Mouse (Mus musculus) kidney, adult 2 months (tissue): ENCODE results near the gene Zfp652. TPM values are rescaled to one million over a fixed set of nuclear protein-coding genes. Genes with fewer than 3 reads are reported as not detected.

Source experiments
- DNase-seq: peaks from one replicate; pipeline ENCODE4 v3.0.0; 2021
- H3K27ac ChIP-seq: fragments of 200-500 bp; 2 replicates; pipeline ENCODE4 v1.5.1; 2012; ENCODE audit warnings: low read depth, low read length, control low read depth, inconsistent platforms; ENCODE audit not compliant: insufficient read depth
- H3K27me3 ChIP-seq: fragments of 200-500 bp; replicated peaks from 2 replicates; pipeline ENCODE4 v1.6.1; 2012; ENCODE audit warnings: mild to moderate bottlenecking, moderate library complexity, low read length, inconsistent platforms; ENCODE audit not compliant: control insufficient read depth, insufficient read depth
- H3K36me3 ChIP-seq: fragments of 200-500 bp; 2 replicates; pipeline ENCODE4 v1.6.1; 2012; ENCODE audit warnings: mild to moderate bottlenecking, moderate library complexity, low read length, inconsistent platforms; ENCODE audit not compliant: control insufficient read depth, insufficient read depth
- H3K4me1 ChIP-seq: fragments of 200-500 bp; 2 replicates; pipeline ENCODE4 v1.6.1; 2011; ENCODE audit warnings: low read length; ENCODE audit not compliant: control insufficient read depth, insufficient read depth
- H3K4me3 ChIP-seq: fragments of 200-500 bp; 2 replicates; pipeline ENCODE4 v1.5.1; 2011; ENCODE audit warnings: mild to moderate bottlenecking, low read depth, low read length, control low read depth; ENCODE audit not compliant: insufficient read depth
- CTCF ChIP-seq: fragments of 200-500 bp; conservative IDR thresholded peaks from 2 replicates; pipeline ENCODE4 v1.5.1; 2011; ENCODE audit warnings: low read depth, mild to moderate bottlenecking, control low read depth, low read length, moderate library complexity, mixed read lengths; ENCODE audit not compliant: insufficient read depth, insufficient read length
- POLR2A ChIP-seq: fragments of 200-500 bp; IDR thresholded peaks from one replicate; pipeline ENCODE4 v1.6.1; 2011; ENCODE audit warnings: low read depth, low read length, control low read depth
- WGBS: fragments of 180-500 bp; shearing (Covaris S2); methylation state at CpG from one replicate; pipeline ENCODE4 v1.1.7; 2018; 5-methylcytosine and 5-hydroxymethylcytosine counted together
- polyA plus RNA-seq: library from polyadenylated mRNA; depleted of rRNA; stranded (reverse); fragments of >200 nt; gene quantifications from 2 replicates; pipeline ENCODE4 v1.2.3, GENCODE M21; 2012

The Zfp652 gene
- polyA plus RNA-seq, 1 experiment: 11.4 TPM

GRCm38 (mm10) chr11:95681995-95682601, 30.4 kb upstream of the Zfp652 start:
- no peak for DNase-seq
- WGBS: 73% methylated on average over 9 of the region's 9 CpGs
- H3K4me3 ChIP-seq: no peak overlapping the region
- H3K27ac ChIP-seq: no peak overlapping the region
- H3K27me3 ChIP-seq: no peaks in the 10 kb centered on the region
- no peaks in the 10 kb centered on the region for H3K4me1 ChIP-seq
- no peaks in the 10 kb centered on the region; the same call in 1 of the 2 replicates for H3K36me3 ChIP-seq
- no peak for TF ChIP-seq CTCF
- TF ChIP-seq POLR2A: no peak

- Histone ChIP-seq H3K36me3 (no peaks in the 10 kb centered on the region; the same call in 1 of the 2 replicates), H3K27ac (no peak overlapping the region), H3K27me3 (no peaks in the 10 kb centered on the region), H3K4me3 (no peak overlapping the region), H3K4me1 (no peaks in the 10 kb centered on the region)
- WGBS: 73% methylated on average over 3 of the region's 3 CpGs
- no peak for DNase-seq
- TF ChIP-seq POLR2A (no peak), CTCF (no peak)
These were observed 29.5 kb upstream of the Zfp652 start for GRCm38 (mm10) chr11:95682946-95683345.

- H3K36me3 ChIP-seq: no peaks in the 10 kb centered on the region; the same call in 1 of the 2 replicates
- peak; percentile 81 for DNase-seq
- H3K27ac ChIP-seq: no peak overlapping the region
- H3K27me3 ChIP-seq: no peaks in the 10 kb centered on the region
- H3K4me3 ChIP-seq: no peak overlapping the region
- 4% methylated on average over 4 of the region's 4 CpGs for WGBS
- no peaks in the 10 kb centered on the region for H3K4me1 ChIP-seq
- TF ChIP-seq POLR2A (no peak), CTCF (peak; percentile 94)
These were observed 26.4 kb upstream of the Zfp652 start for GRCm38 (mm10) chr11:95686031-95686430.

- 46% methylated on average over 11 of the region's 11 CpGs for WGBS
- Histone ChIP-seq H3K36me3 (no peaks in the 10 kb centered on the region), H3K27me3 (no peaks in the 10 kb centered on the region), H3K27ac (no peak overlapping the region), H3K4me1 (no peaks in the 10 kb centered on the region), H3K4me3 (no peak overlapping the region)
- no peak for TF ChIP-seq POLR2A
- TF ChIP-seq CTCF: peak; percentile 33; the same call in 1 of the 2 replicates
- DNase-seq: no peak
These were observed 25.3 kb upstream of the Zfp652 start for GRCm38 (mm10) chr11:95687084-95687656.

GRCm38 (mm10) chr11:95688515-95688914, 24.0 kb upstream of the Zfp652 start:
- TF ChIP-seq CTCF (no peak), POLR2A (no peak)
- H3K36me3 ChIP-seq: no peaks in the 10 kb centered on the region
- no peaks in the 10 kb centered on the region for H3K27me3 ChIP-seq
- peak; percentile 77 for DNase-seq
- WGBS: 54% methylated on average over 6 of the region's 6 CpGs
- no peaks in the 10 kb centered on the region for H3K4me1 ChIP-seq
- no peak overlapping the region for H3K4me3 ChIP-seq
- H3K27ac ChIP-seq: peak overlapping the region; percentile 74

GRCm38 (mm10) chr11:95688981-95689380, 23.5 kb upstream of the Zfp652 start:
- DNase-seq: peak; percentile 17
- Histone ChIP-seq H3K27me3 (no peaks in the 10 kb centered on the region), H3K4me1 (no peaks in the 10 kb centered on the region), H3K36me3 (no peaks in the 10 kb centered on the region), H3K27ac (peak overlapping the region; percentile 67), H3K4me3 (no peak overlapping the region)
- no peak for TF ChIP-seq POLR2A
- no peak for TF ChIP-seq CTCF
- WGBS: 51% methylated on average over 7 of the region's 7 CpGs

GRCm38 (mm10) chr11:95689544-95689943, 22.9 kb upstream of the Zfp652 start:
- Histone ChIP-seq H3K27me3 (no peaks in the 10 kb centered on the region), H3K4me3 (no peak overlapping the region), H3K4me1 (no peaks in the 10 kb centered on the region), H3K36me3 (no peaks in the 10 kb centered on the region), H3K27ac (no peak overlapping the region)
- no peak for TF ChIP-seq POLR2A
- no peak for DNase-seq
- 73% methylated on average over 3 of the region's 3 CpGs for WGBS

- no peak for TF ChIP-seq CTCF
- no peak for TF ChIP-seq POLR2A
- Histone ChIP-seq H3K27ac (no peak overlapping the region), H3K27me3 (no peaks in the 10 kb centered on the region), H3K36me3 (no peaks in the 10 kb centered on the region), H3K4me3 (no peak overlapping the region), H3K4me1 (no peaks in the 10 kb centered on the region)
- no peak for DNase-seq
- WGBS: 72% methylated on average over 5 of the region's 5 CpGs
These were observed 13.9 kb upstream of the Zfp652 start for GRCm38 (mm10) chr11:95698541-95698940.
